Mouse (Mus musculus): Measurements from ENCODE around the gene Gng5. TPM values are rescaled to one million over a fixed set of nuclear protein-coding genes. Genes with fewer than 3 reads are reported as not detected.

Gene Gng5
- 756 and 823 TPM in 2 replicates for polyA plus RNA-seq (2016; fragmentation: Nextera tagmentation; extraction: Ambion mirVana)

DNA sequence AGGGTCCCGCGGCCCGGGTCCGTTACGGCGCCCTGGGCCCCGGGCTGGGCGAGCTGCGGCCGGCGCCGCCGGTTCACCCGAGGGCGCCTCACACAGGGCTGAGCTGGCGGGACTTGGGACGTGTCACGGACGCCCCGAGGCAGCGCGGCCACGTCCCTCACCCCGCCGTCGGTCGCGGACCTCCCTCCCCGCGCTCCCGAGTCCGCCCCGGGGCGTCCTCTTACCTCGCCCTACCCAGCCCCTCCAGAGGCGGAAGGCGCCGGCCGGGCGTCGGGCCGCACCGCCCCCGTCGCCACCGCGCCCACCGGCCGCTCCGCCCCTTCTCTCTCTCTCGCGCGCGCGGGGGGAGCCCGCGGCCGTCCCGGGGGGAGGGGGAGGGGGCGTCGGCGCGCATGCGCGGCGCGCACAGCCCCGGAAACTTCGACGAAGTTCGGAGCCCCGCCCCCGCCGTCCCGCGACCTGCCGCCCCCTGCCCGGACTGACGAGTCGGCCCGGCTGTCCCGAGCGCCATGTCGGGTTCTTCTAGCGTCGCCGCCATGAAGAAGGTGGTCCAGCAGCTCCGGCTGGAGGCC lies at the start of gene Gng5, which contains the start of gene Spata1:
TSS of gene Gng5 (plus strand) at position 377 of the 572 bp plus-strand sequence.
TSS of gene Spata1 (minus strand) at position 323 of the 572 bp plus-strand sequence.
- H3K9ac ChIP-seq, result peak within 1 kb of the TSS; percentile 85
- WGBS, result 1% methylated on average over 65 of the region's 88 CpGs
- H3K9me3 ChIP-seq, result no peaks in the 10 kb centered on the region
- peak; percentile 86 for ATAC-seq (ENCODE audit: low FRiP score, low read depth)
- H3K4me2 ChIP-seq (replicated peaks), result peak within 1 kb of the TSS; percentile 70
- H3K27ac ChIP-seq, result peak within 1 kb of the TSS; percentile 33
- H3K27me3 ChIP-seq (replicated peaks), result no peaks in the 10 kb centered on the region
- peaks cover 15% of the 10 kb centered on the region for H3K36me3 ChIP-seq
- H3K4me1 ChIP-seq, result peaks cover 17% of the 10 kb centered on the region
- H3K4me3 ChIP-seq, result peak within 1 kb of the TSS; percentile 68

DNA sequence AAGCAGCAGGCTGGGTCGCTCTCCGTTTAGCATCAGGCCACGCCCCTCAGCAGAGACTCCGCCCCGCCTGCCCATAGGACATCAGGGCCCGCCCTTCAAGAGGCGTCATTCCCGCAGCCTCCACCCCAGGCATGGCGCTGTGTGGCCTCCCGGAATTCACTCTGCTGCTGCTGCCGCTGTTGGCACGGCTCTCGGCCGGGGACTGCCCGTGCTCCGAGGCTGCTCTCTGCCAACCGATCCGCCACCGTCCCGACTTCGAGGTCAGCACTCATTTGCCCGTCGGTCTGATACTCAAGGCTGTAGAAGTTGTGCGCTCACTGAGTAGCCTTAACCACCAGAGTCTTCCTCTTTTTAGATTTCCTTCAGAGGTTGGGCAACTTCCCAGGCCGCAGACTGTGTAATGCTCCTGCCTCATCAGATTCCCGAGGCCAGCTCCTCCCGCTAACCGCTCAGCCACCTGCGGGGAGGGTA lies 49.2 kb upstream of the Gng5 start:
- Histone ChIP-seq H3K27ac (no peak overlapping the region), H3K4me3 (peak overlapping the region; percentile 36)
- WGBS, result under 1% methylated on average over 29 of the region's 29 CpGs

DNA sequence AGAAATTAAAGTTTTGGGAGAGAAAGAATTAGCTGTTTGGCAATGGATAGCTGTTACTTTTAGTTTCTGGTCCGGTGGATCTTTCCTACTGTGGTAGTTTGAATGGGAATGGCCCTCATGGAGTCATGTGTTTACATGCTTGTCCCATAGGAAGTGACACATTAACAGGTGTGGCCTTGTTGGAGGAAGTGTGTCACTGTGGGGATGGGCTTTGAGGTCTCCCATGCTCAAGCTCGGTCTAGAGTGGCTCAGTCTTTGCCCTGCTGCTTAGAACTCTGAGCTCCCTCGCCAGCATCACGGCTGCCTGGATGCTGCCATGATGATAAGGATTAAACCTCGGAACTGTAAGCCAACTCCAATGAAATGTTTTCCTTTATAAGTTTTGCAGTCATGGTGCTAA lies 48.2 kb upstream of the Gng5 start:
- peak overlapping the region; percentile 54; the same call in 1 of the 2 replicates for H3K4me2 ChIP-seq (replicated peaks)

More for the DNA sequence above, 49.2 kb upstream of the Gng5 start:
- no peaks in the 10 kb centered on the region for H3K27me3 ChIP-seq (replicated peaks)
- no peaks in the 10 kb centered on the region for H3K9me3 ChIP-seq
- peak overlapping the region; percentile 47 for H3K9ac ChIP-seq
- peak overlapping the region; percentile 54 for H3K4me2 ChIP-seq (replicated peaks)
- H3K36me3 ChIP-seq, result no peaks in the 10 kb centered on the region; the same call in 1 of the 2 replicates
- H3K4me1 ChIP-seq, result no peaks in the 10 kb centered on the region; the same call in 1 of the 2 replicates
- ATAC-seq (ENCODE audit: low FRiP score, low read depth), result peak; percentile 99

DNA sequence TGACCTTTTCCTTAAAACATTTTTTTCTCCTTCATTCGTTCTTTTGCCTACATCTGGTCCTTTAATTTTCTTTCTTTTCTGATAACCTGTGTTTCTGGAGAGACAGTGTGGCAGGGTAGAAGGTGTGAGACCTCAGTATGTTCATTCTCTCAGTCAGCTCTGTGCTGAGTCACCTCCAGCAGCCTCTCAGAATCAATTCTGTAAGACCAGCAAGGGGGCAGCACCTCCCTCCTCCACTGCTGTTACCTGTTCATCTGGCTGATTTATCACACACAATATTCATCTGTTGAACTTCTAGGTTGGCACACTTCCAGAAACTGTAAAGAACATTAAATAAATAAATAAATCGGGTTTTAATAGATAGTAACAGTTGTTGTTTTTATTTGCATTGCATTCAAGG lies 36.7 kb upstream of the Gng5 start:
- no peak overlapping the region for H3K4me2 ChIP-seq (replicated peaks)
- no peak overlapping the region for H3K27ac ChIP-seq
- H3K4me1 ChIP-seq, result no peaks in the 10 kb centered on the region
- no peaks in the 10 kb centered on the region for H3K9me3 ChIP-seq
- H3K36me3 ChIP-seq, result no peaks in the 10 kb centered on the region
- no peaks in the 10 kb centered on the region for H3K27me3 ChIP-seq (replicated peaks)
- H3K9ac ChIP-seq, result no peak overlapping the region
- no peak overlapping the region for H3K4me3 ChIP-seq
- 63% methylated on average over 2 of the region's 2 CpGs for WGBS
- no peak for ATAC-seq (ENCODE audit: low FRiP score, low read depth)

More for the DNA sequence above, 48.2 kb upstream of the Gng5 start:
- Histone ChIP-seq H3K4me1 (no peaks in the 10 kb centered on the region; the same call in 1 of the 2 replicates), H3K9ac (no peak overlapping the region), H3K27ac (no peak overlapping the region), H3K36me3 (no peaks in the 10 kb centered on the region), H3K4me3 (no peak overlapping the region), H3K9me3 (no peaks in the 10 kb centered on the region), H3K27me3 (replicated peaks) (no peaks in the 10 kb centered on the region)
- 87% methylated on average over 5 of the region's 5 CpGs for WGBS
- ATAC-seq (ENCODE audit: low FRiP score, low read depth), result no peak

DNA sequence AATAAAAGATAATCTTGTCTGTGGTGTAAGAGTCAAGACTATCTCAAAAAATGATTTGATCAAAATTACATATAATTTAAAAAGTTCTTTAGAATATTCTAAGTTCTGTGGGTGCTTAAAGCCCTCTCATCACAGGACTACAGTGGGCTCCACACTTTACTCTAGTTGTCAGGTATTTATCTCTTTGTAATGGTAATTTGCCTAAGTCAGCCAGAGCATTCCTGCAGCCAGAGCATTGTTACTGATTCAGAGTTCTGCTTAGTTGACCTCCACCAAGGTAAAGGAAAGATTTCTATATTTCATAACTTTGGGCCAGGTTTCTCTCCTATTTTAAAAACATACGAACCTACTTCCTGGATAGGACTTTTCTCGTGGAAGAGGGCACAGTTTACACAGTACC lies 30.4 kb upstream of the Gng5 start:
- H3K27ac ChIP-seq, result no peak overlapping the region
- no peak for ATAC-seq (ENCODE audit: low FRiP score, low read depth)
- no peaks in the 10 kb centered on the region for H3K36me3 ChIP-seq
- no peak overlapping the region for H3K9ac ChIP-seq
- 88% methylated on average over 2 of the region's 2 CpGs for WGBS
- no peaks in the 10 kb centered on the region for H3K4me1 ChIP-seq
- H3K4me3 ChIP-seq, result no peak overlapping the region
- H3K27me3 ChIP-seq (replicated peaks), result no peaks in the 10 kb centered on the region
- no peak overlapping the region for H3K4me2 ChIP-seq (replicated peaks)
- H3K9me3 ChIP-seq, result no peaks in the 10 kb centered on the region

DNA sequence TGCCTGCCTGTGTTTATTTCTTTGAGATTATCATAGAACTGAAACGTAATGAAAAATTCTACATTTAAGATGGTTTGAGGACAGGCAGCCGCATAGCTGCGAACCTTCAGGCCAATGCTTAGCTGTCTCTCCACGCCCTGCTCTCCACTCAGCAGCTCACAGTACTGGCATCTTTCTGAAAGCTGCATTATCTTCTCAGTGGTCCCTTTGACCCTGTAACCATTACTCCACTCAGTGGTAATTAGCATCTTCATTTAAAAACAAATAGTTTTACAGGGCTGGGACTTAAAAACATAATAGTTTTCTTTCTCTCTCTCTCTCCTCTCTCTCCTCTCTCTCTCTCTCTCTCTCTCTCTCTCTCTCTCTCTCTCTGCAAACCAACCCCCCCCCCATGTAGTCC lies 26.9 kb upstream of the Gng5 start:
- 66% methylated on average over 4 of the region's 4 CpGs for WGBS
- ATAC-seq (ENCODE audit: low FRiP score, low read depth), result no peak
- Histone ChIP-seq H3K4me2 (replicated peaks) (no peak overlapping the region), H3K27ac (no peak overlapping the region), H3K27me3 (replicated peaks) (no peaks in the 10 kb centered on the region), H3K9ac (no peak overlapping the region), H3K36me3 (no peaks in the 10 kb centered on the region), H3K4me3 (no peak overlapping the region), H3K9me3 (no peaks in the 10 kb centered on the region), H3K4me1 (no peaks in the 10 kb centered on the region)

DNA sequence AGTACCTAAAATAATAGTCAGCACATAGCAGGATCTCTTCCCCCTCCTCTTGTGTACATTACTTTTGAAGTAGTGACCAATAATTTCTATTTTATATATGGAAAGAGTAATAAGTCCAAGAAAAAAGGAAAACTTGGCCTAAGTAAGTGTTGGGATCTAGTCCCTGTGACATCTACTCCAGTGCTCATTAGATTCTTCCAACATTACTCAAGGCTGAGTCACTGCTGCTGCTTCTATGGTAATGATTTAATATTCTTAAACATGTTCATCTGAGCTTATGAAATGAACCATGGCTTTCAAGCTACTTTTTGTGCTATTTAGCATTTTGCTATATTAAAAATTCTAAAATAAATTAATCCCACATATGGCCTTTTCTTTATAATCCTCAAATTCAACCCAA lies 25.9 kb upstream of the Gng5 start:
- Histone ChIP-seq H3K4me3 (no peak overlapping the region), H3K4me2 (replicated peaks) (no peak overlapping the region), H3K27ac (no peak overlapping the region), H3K4me1 (no peaks in the 10 kb centered on the region), H3K36me3 (no peaks in the 10 kb centered on the region), H3K9ac (no peak overlapping the region), H3K27me3 (replicated peaks) (no peaks in the 10 kb centered on the region), H3K9me3 (no peaks in the 10 kb centered on the region)
- no peak for ATAC-seq (ENCODE audit: low FRiP score, low read depth)

DNA sequence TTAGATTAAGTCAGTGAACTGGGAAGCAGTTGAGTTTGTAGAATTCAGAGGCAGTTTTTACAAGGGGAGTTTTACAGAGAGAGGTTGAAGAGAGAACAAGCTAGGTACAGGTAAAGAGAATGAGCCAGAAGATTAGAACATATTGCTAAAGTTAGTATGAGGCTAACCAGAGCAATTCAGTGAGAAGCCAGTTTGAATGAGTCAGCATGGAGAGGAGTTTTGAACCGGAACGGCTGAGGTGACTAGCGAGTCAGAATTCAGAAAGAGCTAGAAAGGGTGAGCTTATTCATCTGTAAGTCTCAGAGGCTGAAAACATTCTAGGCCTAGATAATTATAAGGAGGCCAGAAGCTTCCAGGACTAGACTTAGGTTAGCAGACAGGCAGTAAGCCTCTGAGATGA lies 25.2 kb upstream of the Gng5 start:
- Histone ChIP-seq H3K9me3 (no peaks in the 10 kb centered on the region), H3K27ac (no peak overlapping the region), H3K9ac (no peak overlapping the region), H3K27me3 (replicated peaks) (no peaks in the 10 kb centered on the region), H3K4me1 (no peaks in the 10 kb centered on the region), H3K4me2 (replicated peaks) (no peak overlapping the region), H3K4me3 (no peak overlapping the region), H3K36me3 (no peaks in the 10 kb centered on the region)
- no peak for ATAC-seq (ENCODE audit: low FRiP score, low read depth)
- WGBS, result 89% methylated on average over 3 of the region's 3 CpGs

DNA sequence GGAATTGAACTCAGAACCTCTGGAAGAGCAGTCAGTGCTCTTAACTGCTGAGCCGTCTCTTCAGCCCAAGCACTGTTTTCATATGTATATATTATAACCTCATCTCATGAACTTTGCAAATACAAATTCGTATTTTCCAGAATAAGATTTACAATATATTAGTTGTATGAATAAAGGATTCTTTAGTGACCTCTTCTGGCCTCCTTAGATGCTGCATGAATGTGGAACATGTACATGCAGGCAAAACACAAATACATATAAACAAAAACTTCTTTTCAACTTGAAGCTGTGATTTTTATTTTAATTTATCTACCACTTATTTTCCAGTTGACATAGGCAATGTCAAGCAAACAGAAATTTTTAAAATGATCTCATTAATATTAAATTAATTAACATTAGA lies 17.6 kb upstream of the Gng5 start:
- no peaks in the 10 kb centered on the region for H3K27me3 ChIP-seq (replicated peaks)
- H3K4me2 ChIP-seq (replicated peaks), result no peak overlapping the region
- no peak overlapping the region for H3K4me3 ChIP-seq
- H3K9me3 ChIP-seq, result no peaks in the 10 kb centered on the region
- no peak for ATAC-seq (ENCODE audit: low FRiP score, low read depth)
- H3K27ac ChIP-seq, result no peak overlapping the region
- H3K9ac ChIP-seq, result no peak overlapping the region
- H3K36me3 ChIP-seq, result no peaks in the 10 kb centered on the region
- 83% methylated on average over 2 of the region's 2 CpGs for WGBS
- H3K4me1 ChIP-seq, result no peaks in the 10 kb centered on the region

DNA sequence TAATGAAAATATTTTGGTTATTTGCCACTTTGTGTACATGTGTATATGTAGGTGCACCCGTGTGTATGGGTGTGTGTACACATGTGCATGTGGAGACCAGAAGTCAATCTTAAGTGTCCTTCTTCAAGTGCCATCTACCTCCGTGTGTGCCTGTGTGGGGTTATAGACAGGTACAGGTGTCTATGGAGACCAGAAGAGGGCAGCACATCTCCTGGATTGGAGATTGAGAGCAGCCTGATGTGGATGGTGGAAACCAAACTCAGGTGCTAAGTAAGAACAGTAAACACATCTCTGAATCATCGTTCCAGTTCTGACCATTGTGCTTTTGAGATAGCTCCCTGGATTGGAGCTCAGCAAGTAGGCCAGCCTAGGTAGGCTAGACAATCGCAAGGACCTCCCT lies 13.1 kb upstream of the Gng5 start:
- WGBS, result 89% methylated on average over 4 of the region's 4 CpGs
- H3K4me1 ChIP-seq, result no peaks in the 10 kb centered on the region
- no peak for ATAC-seq (ENCODE audit: low FRiP score, low read depth)
- no peaks in the 10 kb centered on the region for H3K9me3 ChIP-seq
- no peak overlapping the region for H3K27ac ChIP-seq
- H3K4me3 ChIP-seq, result no peak overlapping the region
- H3K36me3 ChIP-seq, result no peaks in the 10 kb centered on the region
- no peaks in the 10 kb centered on the region for H3K27me3 ChIP-seq (replicated peaks)
- H3K9ac ChIP-seq, result no peak overlapping the region
- no peak overlapping the region for H3K4me2 ChIP-seq (replicated peaks)

DNA sequence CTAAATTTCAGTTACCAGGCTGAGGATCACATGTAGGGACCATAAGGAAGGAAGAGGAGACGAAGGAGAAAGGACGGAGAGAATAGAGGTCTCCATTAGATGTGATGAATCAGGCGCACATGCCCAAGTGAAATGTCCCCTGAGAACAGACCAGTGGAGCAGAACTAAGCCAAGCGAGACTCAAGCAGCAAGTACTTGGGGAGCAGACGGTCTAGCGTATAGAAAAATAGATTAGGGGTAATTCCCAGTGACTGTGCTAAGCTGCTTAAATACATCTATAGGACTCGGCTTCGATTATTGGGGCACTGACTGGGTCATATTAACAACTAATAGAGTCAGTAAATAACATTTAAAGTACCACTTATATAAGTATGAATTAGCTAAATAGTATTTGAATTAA lies 4.7 kb upstream of the Gng5 start:
- ATAC-seq (ENCODE audit: low FRiP score, low read depth), result no peak
- WGBS, result 70% methylated on average over 8 of the region's 8 CpGs
- Histone ChIP-seq H3K27ac (no peak overlapping the region), H3K4me2 (replicated peaks) (no peak overlapping the region), H3K4me3 (no peak overlapping the region), H3K9me3 (no peaks in the 10 kb centered on the region), H3K4me1 (no peaks in the 10 kb centered on the region), H3K27me3 (replicated peaks) (no peaks in the 10 kb centered on the region), H3K9ac (no peak overlapping the region), H3K36me3 (no peaks in the 10 kb centered on the region)

DNA sequence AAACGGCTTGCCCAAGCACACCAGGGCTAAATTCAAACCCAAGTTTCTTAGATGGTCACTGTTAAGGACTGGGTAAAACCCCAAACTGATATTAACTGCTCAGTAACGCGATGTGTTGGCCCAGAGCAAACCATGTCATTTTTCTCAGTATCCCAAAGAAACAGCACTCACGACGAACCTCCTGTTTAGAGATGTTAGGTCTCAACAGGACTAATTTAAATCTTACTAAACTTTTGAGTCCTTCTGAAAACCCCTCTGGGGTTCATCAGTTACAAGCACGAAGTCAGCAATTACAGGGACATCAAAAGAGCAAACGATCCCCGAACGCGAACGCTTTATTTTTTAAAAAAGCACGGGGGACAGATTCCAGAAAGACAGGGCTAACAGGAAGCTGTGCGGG lies 618 bp upstream of the Gng5 start:
- no peaks in the 10 kb centered on the region for H3K9me3 ChIP-seq
- peaks cover 17% of the 10 kb centered on the region for H3K4me1 ChIP-seq
- H3K4me2 ChIP-seq (replicated peaks), result peak overlapping the region; percentile 70
- WGBS, result 4% methylated on average over 13 of the region's 13 CpGs
- H3K4me3 ChIP-seq, result peak overlapping the region; percentile 68
- H3K27ac ChIP-seq, result 0 out of 2 replicates have a peak overlapping the region, but pooled peaks have one; percentile 3
- H3K9ac ChIP-seq, result peak overlapping the region; percentile 85
- no peaks in the 10 kb centered on the region for H3K27me3 ChIP-seq (replicated peaks)
- peaks cover 13% of the 10 kb centered on the region for H3K36me3 ChIP-seq
- no peak for ATAC-seq (ENCODE audit: low FRiP score, low read depth)
